Mouse (Mus musculus): ENCODE results near the gene Prm3.

Gene Prm3

GRCm38 (mm10) chr16:10796034-10796433 lies 5.3 kb upstream of the Prm3 start, which contains the start of gene Prm2:
TSS of gene Prm2 (minus strand) at chr16:10796134.
- no peak for DNase-seq (ENCODE audit: low spot score in 2 of 2)

DNA sequence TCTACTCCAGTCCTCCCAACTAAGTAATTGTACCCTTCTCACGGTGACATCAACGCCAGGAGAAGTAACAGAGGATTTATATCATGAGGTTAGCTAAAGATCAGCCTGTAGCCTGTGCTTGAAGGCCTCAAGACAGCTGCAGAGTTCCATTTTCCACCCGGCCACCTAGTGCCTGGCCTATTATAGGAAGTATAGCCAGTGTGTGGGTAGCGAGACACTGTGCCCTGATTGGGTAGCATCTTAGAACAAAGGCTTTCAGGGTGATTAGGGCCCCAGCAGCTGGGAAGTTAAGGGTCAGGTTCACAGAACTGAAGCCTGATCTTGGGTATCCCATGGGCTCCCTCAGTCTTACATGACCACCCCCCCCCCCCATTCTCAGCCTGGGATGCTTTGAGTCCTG lies 1.8 kb downstream of the Prm3 start:
- DNase-seq (ENCODE audit: low spot score in 2 of 2), result no peak

DNA sequence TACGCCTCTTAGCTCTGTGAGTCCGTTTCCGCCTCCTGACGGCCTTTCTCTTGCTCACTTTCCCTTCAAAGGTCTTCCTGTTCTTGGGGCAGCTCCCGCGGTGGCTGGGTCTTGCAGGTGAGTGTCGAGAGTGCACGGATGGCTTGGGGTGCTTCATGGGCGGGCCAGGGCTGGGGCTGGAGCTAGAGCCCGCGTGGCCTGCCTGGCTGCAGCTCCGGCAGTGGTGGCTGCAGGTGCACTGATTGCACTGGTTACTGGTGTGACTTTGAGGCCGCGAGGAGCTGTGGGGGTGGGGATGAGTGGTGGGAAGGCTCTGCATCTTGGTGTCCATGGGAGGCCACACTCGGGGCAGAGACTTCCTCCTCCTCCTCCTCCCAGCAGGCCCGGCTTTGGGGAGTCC lies 2.4 kb downstream of the Prm3 start, which contains the start of gene Tnp2:
Gene Tnp2 (minus strand): TSS at position 390 of the 400 bp plus-strand sequence.
- no peak for DNase-seq (ENCODE audit: low spot score in 2 of 2)

DNA sequence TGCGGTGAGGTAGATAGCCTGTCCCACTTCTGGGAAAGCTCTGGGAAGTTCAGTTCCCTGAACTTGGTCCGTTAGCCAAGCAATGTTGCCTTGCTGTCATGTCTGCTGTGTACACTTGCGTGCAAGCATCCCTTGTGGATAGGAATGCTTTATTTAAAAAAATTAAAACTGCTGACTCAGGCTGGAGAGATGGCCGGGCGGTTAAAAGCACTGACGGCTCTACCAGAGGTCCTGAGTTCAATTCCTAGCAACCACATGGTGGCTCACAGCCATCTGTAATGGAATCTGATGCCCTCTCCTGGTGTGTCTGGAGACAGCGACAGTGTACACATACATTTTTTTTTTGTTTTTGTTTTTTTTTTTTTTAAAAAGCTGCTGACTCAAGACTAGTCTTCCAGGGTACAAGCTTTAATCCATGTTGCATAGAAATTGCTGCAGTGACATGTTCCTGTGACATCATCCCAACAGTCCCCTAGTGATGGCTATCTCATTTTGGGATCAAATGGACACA lies 3.1 kb downstream of the Prm3 start:
- DNase-seq (ENCODE audit: low spot score in 2 of 2), result no peak

DNA sequence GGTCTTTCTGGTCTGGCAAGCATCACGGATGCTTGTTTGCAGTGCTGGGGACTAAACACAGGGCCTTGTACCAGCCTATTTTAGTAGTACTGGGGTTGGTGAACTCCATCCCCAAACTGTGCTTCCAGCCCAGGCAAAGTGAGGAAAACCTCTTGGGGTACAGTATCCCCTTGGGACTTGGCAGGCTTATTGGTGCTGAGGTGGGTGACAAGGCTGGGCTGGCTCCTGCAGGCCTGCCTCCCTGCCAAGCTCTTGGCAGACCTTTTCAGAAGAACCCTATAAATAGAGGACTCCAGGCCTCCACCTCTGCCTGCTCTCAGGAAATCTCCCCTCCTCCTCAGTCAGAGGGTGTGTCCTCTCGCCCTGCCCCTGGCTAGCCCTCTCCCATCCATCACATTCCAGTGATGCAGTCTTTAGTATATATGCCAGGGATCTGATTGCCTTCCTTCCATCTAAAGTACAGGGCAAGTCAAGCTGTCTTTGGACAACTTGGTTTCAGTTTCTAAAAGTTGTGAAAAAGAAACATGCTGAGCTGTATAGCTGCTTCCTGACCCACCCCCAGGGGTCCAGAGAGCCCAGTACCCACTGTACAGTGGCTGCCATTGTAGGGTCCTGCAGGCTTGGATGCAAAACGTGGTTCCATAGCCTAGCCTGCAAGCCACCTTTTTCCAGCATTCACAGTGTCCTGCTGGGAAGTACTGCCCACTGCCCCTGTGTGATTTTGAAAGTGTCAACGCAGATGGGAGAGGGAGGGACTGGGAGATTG lies 3.7 kb downstream of the Prm3 start:
- no peak for DNase-seq (ENCODE audit: low spot score in 2 of 2)

- peak; percentile 42 to 84 for DNase-seq (ENCODE audit: low spot score in 2 of 2)
Observed at GRCm38 (mm10) chr16:10786288-10786687, 4.4 kb downstream of the Prm3 start.

DNA sequence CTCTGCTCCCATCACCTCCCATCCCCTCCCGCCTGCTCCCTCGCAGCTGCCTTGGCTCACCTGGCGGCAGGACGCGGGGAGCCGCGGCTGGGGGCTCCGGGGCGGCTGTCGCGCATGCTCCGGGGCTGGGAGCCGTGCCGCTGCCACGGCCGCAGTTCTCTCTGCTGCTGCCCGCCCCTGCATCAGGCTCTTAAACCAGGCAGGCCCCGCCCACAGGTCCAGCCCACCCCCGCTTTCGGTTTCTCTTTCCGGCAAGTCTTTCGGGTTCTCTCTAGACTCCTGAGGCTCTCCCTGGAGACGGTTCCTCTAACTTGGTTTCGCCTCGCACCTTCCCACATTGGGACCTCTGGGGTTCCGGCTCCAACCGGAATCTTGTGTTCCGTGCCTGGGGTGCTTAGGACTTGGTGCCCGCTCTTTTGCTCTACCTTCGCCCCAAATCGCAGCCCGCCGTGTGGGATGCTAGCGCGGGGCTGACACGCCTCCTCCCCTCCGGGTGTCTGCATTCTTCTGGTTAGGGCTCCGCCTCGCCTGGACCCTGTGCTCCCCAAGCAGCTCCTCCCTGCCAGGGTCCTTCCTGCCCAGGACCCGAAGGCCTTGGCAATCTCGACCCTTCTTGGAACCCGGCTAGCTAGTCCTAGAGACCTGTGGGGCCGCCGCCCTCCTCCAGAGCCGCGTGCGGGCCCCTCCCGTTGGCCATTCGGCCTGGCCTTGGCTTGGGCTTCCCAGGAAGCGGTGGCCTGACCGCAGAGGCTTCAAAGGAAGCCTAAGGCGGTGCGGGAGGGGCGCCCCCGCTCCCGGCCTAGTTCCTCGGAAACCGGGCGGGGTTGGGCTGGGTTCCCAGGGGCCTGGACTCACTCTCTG lies 5.1 kb downstream of the Prm3 start, which contains the start of gene Socs1:
Gene Socs1 (minus strand): TSS at position 166 of the 861 bp plus-strand sequence.
- DNase-seq (ENCODE audit: low spot score in 2 of 2), result peak; percentile 37 to 78

- peak; percentile 40 to 81 for DNase-seq (ENCODE audit: low spot score in 2 of 2)
Observed at GRCm38 (mm10) chr16:10784793-10785370, 5.8 kb downstream of the Prm3 start.

DNA sequence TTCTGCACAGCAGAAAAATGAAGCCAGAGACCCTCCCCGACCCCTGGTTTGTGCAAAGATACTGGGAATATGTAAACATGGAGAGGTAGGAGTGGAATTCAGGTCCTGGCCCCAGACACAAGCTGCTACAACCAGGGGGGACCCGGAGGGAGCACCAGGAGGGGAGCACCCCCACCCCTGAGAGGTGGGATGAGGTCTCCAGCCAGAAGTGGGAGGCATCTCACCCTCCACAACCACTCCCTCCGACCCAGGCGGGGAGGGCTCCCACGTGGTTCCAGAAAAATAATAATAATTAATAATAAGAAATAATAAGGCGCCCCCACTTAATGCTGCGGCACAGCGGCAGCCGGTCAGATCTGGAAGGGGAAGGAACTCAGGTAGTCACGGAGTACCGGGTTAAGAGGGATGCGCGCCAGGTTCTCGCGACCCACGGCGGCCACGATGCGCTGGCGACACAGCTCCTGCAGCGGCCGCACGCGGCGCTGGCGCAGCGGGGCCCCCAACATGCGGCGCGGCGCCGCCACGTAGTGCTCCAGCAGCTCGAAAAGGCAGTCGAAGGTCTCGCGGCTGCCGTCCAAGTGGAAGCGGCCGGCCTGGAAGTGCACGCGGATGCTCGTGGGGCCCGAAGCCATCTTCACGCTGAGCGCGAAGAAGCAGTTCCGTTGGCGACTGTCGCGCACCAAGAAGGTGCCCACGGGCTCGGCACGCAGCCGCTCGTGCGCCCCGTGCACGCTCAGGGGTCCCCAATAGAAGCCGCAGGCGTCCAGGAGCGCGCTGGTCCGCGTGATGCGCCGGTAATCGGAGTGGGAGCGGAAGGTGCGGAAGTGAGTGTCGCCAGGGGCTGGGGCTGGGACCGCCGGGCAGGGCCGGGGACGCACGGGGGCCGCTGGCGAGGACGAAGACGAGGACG lies 6.6 kb downstream of the Prm3 start:
- no peak for DNase-seq (ENCODE audit: low spot score in 2 of 2)

DNA sequence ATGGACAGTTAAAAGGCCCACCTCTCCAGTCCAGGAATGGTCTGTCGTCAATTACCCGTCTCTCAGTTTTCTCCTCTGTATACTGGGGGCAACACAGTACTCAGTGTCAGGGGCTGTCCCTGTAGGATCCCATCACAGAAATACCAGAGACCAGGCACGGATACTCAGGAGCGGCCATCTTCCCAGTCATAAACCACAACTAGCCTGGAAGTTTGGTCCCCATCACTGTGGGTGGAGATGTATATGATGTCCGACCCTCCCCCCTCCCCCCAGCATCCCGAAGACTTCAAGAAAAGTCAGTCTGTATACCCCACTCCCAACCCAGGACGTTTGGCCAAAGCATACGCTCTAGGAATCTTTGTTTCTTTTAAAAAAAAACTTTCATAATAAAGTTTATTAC lies 7.3 kb downstream of the Prm3 start:
- no peak for DNase-seq (ENCODE audit: low spot score in 2 of 2)

GRCm38 (mm10) chr16:10783152-10783434 lies 7.6 kb downstream of the Prm3 start:
- no peak for DNase-seq (ENCODE audit: low spot score in 2 of 2)

DNA sequence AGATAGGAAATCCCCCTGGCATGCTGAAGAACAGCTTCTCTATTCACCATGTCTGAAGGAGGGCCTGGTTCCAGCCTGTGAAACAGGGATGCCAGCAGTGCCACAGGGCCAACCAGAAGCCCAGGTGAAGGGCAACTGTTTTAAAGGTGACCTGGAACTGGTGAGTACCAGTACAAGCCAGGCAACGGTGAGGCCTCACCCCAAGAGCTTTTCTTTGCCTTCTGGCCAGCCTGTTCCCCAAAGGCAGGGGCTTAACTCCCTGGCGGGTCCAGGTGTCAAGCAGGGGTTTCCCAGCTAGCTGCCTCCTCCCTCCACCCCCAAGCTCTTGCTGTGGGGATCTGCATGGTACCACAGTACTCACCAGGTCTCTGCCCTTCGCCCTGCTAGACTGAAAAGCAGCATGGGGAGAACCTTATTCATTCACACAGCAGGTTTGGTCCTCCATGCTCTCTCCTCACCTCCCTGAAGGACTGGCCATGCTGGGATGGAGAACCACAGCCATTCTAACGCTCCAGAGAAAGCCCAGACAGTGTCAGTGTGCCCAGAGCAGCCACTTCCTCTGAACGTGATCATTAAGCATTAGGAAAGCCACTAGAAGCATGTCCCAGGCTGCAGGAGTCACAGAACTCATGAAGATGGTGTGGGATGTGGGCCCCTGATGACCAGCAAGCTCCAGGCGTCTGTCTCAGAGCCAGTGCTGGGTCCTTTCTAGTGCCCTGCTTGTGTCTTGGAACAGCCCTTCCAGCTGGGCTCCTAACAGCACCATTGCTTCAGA lies 8.2 kb downstream of the Prm3 start:
- no peak for DNase-seq (ENCODE audit: low spot score in 2 of 2)

DNA sequence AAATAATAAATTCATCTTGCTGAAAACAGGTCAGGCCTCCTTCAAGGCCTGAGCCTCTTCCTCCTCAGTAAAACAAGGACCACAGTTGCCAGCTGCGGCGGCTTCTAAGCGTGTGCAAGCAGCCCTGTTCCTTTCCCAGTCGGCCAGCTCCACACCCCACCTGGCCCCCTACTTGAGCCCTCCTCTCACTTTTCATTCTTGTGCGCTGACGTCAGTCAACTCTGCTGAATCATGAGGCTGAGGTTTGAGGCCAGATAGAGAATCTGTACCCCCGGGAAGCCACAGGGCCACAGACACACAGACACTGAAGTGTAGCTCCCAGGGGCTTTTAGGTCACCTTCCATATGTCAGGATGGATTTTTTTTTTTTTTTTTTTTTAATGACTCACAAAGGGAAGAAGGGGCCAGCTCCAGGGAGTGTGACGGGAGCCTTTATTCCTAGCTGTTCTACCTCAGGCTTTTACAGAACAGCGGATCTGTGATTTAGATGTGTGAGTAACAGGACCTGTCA lies 8.8 kb downstream of the Prm3 start:
- no peak for DNase-seq (ENCODE audit: low spot score in 2 of 2)

DNA sequence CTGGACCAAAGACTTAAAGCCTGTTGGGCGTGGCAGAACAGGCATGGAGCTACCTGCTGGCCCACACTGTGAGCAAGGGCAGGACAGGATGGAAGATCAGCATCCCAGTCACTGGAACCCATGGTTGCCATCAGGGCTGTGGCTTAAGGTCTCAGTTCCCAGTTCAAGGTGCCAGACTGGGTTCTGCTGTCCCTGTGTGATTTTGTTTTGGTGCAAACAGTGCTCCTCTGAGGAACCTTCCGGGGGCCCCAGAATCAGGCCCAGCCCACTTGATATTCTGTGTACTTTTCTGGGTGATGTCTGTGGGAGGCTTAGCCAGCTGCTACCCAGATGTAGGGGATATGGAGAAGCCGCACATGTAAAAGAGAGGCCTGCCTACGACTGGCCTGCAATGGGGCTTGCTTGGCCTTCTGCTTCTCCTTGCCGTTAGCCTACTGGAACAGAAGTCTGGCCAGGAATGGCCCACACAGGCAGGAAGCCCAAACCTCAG lies 10.0 kb downstream of the Prm3 start:
- DNase-seq (ENCODE audit: low spot score in 2 of 2), result no peak

GRCm38 (mm10) chr16:10777579-10778160 lies 13.0 kb downstream of the Prm3 start:
- DNase-seq (ENCODE audit: low spot score in 2 of 2), result no peak

- no peak for DNase-seq (ENCODE audit: low spot score in 2 of 2)
Observed at GRCm38 (mm10) chr16:10776322-10776721, 14.4 kb downstream of the Prm3 start.

DNA sequence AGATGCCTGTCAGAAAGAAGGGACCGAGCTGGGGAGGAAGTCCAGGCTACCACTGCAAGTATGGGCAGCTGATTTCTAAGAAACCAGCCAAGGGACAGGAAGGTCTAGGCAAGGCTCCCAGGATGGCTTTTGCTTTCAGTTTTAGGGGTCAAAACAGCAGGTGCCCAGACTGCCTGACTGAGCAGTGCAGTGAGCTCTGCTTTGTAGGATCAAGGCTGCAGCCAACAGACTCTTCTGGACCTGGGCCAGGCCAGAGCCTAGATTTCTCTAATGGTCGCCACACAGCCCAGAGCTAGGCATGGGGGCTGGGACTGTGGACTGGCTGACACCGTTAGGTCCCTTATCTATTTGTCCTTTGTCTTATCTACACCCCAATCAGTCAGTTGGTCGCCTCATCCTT lies 16.0 kb downstream of the Prm3 start:
- no peak for DNase-seq (ENCODE audit: low spot score in 2 of 2)

DNA sequence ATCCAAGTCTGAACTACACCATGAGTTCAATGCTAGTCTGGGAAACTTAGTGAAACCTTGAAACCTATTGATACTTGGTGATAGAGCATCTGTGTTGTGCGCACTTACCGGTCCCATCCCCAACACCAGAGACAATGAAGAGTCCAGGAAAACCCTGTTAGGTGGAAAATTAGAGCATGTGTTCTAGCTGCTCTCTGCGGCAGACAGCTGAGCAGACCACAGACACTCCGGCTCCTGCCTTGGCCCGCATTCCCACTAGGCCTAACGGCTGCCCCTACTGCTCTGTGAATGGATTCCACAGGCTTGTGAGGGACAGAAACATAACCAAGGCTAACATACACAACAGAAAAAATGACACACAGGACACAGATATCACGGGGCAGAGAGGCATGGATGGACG lies 17.2 kb downstream of the Prm3 start:
- no peak for DNase-seq (ENCODE audit: low spot score in 2 of 2)

DNA sequence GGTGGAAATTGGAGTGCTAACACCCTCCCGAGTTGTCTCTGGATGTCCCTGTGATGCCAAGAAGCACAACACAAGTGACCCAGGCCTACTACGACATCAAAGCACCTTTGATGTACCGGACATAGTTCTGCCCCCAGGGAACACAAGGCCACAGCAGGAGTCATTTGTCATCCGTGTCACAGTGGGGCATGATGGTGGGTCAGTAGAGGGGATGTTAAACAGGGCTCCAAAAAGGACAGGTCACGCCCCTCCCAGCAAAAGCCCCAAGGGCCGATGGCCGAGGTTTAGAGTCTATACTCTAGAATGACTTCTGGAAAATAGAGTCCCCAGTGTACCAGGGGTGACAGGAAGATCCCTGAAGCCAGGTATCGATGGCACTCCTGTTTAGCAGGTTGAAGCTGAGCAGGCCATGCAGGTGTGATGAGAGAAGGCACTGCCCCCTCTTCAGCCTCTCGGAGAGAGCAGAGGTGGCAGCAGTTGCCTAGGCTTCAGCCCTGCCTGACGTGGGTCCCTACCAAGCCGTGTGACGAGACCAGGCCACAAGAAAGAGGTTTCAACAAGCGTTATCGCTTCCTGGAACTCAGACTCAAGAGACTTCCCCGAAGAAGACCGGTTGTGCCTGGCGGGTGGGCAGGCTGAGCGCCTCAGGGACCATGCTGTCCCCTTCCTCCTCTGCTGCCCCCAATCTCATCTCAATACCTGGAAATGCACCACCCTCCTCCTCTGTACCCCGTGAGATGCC lies 18.8 kb downstream of the Prm3 start:
- DNase-seq (ENCODE audit: low spot score in 2 of 2), result no peak
